Mouse (Mus musculus) heart, embryonic 16.5 days (tissue): ENCODE results near the gene Mpp3. TPM values are rescaled to one million over a fixed set of nuclear protein-coding genes. Genes with fewer than 3 reads are reported as not detected.

Source experiments
- ATAC-seq: fragments of 200-750 bp; cut with Nextera tagmentation; replicated peaks from 2 replicates; pipeline ENCODE4 v1.8.0; 2017; ENCODE audit warnings: moderate number of reproducible peaks; ENCODE audit not compliant: insufficient read depth, low FRiP score; ENCODE audit errors: extremely low read depth
- H3K27ac ChIP-seq: fragments of 300-500 bp; sonication (generic); 2 replicates; pipeline ENCODE4 v1.5.1; 2014; ENCODE audit warnings: mild to moderate bottlenecking, low read length, control low read depth, moderate library complexity
- H3K27me3 ChIP-seq: fragments of 300-500 bp; sonication (generic); 2 replicates; pipeline ENCODE4 v1.6.1; 2014; ENCODE audit warnings: low read length, mixed read lengths; ENCODE audit not compliant: control insufficient read depth, insufficient read depth
- H3K36me3 ChIP-seq: fragments of 300-500 bp; sonication (generic); 2 replicates; pipeline ENCODE4 v1.6.1; 2014; ENCODE audit not compliant: control insufficient read depth, insufficient read depth
- H3K4me1 ChIP-seq: fragments of 300-500 bp; sonication (generic); 2 replicates; pipeline ENCODE4 v1.6.1; 2014; ENCODE audit warnings: low read length, mixed read lengths; ENCODE audit not compliant: control insufficient read depth, insufficient read depth
- H3K4me2 ChIP-seq: fragments of 300-500 bp; sonication (generic); 2 replicates; pipeline ENCODE4 v1.6.1; 2014; ENCODE audit warnings: low read depth, mild to moderate bottlenecking, control low read depth, low read length
- H3K4me3 ChIP-seq: fragments of 300-500 bp; sonication (generic); 2 replicates; pipeline ENCODE4 v1.5.1; 2014; ENCODE audit warnings: mild to moderate bottlenecking, control low read depth, low read length
- H3K9ac ChIP-seq: fragments of 300-500 bp; sonication (generic); 2 replicates; pipeline ENCODE4 v1.6.1; 2014; ENCODE audit warnings: low read length, control low read depth
- H3K9me3 ChIP-seq: fragments of 300-500 bp; sonication (generic); replicated peaks from 2 replicates; pipeline ENCODE4 v1.6.1; 2016; ENCODE audit warnings: low read length; ENCODE audit not compliant: control insufficient read depth
- WGBS: fragments of 180-500 bp; shearing (Covaris S2); extraction: QIAGEN DNeasy Blood & Tissue Kit; methylation state at CpG from one replicate; pipeline ENCODE4 v1.1.7; 2014; 5-methylcytosine and 5-hydroxymethylcytosine counted together
- polyA plus RNA-seq: library from polyadenylated mRNA; unstranded; fragments of >200 nt; fragmentation: Nextera tagmentation; extraction: Ambion mirVana; gene quantifications from 2 replicates; pipeline ENCODE4 v1.2.1, GENCODE M21; 2015

The Mpp3 gene
- polyA plus RNA-seq, 1 experiment from 2014 or later = 4.2 TPM

GRCm38 (mm10) chr11:101982981-101983411, 45.3 kb downstream of the Mpp3 start:
- H3K4me2 ChIP-seq = peak overlapping the region; percentile 94
- WGBS = 25% methylated on average over 6 of the region's 6 CpGs
- H3K9ac ChIP-seq = peak overlapping the region; percentile 38
- ATAC-seq = no peak
- peaks cover 33% of the 10 kb centered on the region for H3K4me1 ChIP-seq
- H3K4me3 ChIP-seq = peak overlapping the region; percentile 76
- H3K27me3 ChIP-seq = no peaks in the 10 kb centered on the region
- H3K9me3 ChIP-seq = no peaks in the 10 kb centered on the region
- peaks cover 14% of the 10 kb centered on the region for H3K36me3 ChIP-seq
- peak overlapping the region; percentile 96 for H3K27ac ChIP-seq

GRCm38 (mm10) chr11:101981850-101982249, 46.4 kb downstream of the Mpp3 start:
- Histone ChIP-seq H3K9me3 (no peaks in the 10 kb centered on the region), H3K4me3 (no peak overlapping the region), H3K27ac (no peak overlapping the region; the same call in 1 of the 2 replicates), H3K4me1 (peaks cover 33% of the 10 kb centered on the region), H3K4me2 (peak overlapping the region; percentile 94), H3K9ac (no peak overlapping the region), H3K27me3 (no peaks in the 10 kb centered on the region), H3K36me3 (peaks cover 16% of the 10 kb centered on the region)
- ATAC-seq = no peak
- WGBS = 47% methylated on average over 12 of the region's 12 CpGs

- Histone ChIP-seq H3K27me3 (no peaks in the 10 kb centered on the region), H3K4me1 (peaks cover 27% of the 10 kb centered on the region), H3K9ac (no peak overlapping the region), H3K4me3 (no peak overlapping the region), H3K36me3 (peaks cover 23% of the 10 kb centered on the region), H3K9me3 (no peaks in the 10 kb centered on the region), H3K4me2 (no peak overlapping the region), H3K27ac (no peak overlapping the region)
- ATAC-seq = no peak
- 90% methylated on average over 9 of the region's 9 CpGs for WGBS
Measured at GRCm38 (mm10) chr11:101980603-101981157, 47.6 kb downstream of the Mpp3 start.

- no peak for ATAC-seq
- H3K27ac ChIP-seq = no peak overlapping the region
- no peak overlapping the region for H3K4me3 ChIP-seq
- H3K4me2 ChIP-seq = no peak overlapping the region
- peaks cover 24% of the 10 kb centered on the region for H3K4me1 ChIP-seq
- H3K36me3 ChIP-seq = peaks cover 26% of the 10 kb centered on the region
- 85% methylated on average over 5 of the region's 5 CpGs for WGBS
- no peaks in the 10 kb centered on the region for H3K27me3 ChIP-seq
- H3K9ac ChIP-seq = no peak overlapping the region
- no peaks in the 10 kb centered on the region for H3K9me3 ChIP-seq
Measured at GRCm38 (mm10) chr11:101979140-101979539, 49.1 kb downstream of the Mpp3 start.

- Histone ChIP-seq H3K4me1 (peaks cover 6% of the 10 kb centered on the region), H3K27ac (no peak overlapping the region), H3K27me3 (no peaks in the 10 kb centered on the region), H3K36me3 (peaks cover 32% of the 10 kb centered on the region), H3K4me2 (no peak overlapping the region), H3K4me3 (no peak overlapping the region), H3K9ac (no peak overlapping the region), H3K9me3 (no peaks in the 10 kb centered on the region)
- 94% methylated on average over 7 of the region's 7 CpGs for WGBS
- ATAC-seq = no peak
Measured at GRCm38 (mm10) chr11:101976949-101977348, 51.3 kb downstream of the Mpp3 start.

GRCm38 (mm10) chr11:101974923-101975322, 53.3 kb downstream of the Mpp3 start:
- H3K9me3 ChIP-seq = no peaks in the 10 kb centered on the region
- no peak overlapping the region for H3K4me3 ChIP-seq
- H3K36me3 ChIP-seq = peaks cover 25% of the 10 kb centered on the region
- no peak for ATAC-seq
- H3K27ac ChIP-seq = no peak overlapping the region
- H3K27me3 ChIP-seq = no peaks in the 10 kb centered on the region
- H3K4me1 ChIP-seq = peaks cover 4% of the 10 kb centered on the region; the same call in 1 of the 2 replicates
- 48% methylated on average over 9 of the region's 9 CpGs for WGBS
- no peak overlapping the region for H3K9ac ChIP-seq
- H3K4me2 ChIP-seq = no peak overlapping the region

- H3K4me3 ChIP-seq = no peak overlapping the region
- WGBS = 57% methylated on average over 6 of the region's 6 CpGs
- peaks cover 25% of the 10 kb centered on the region for H3K36me3 ChIP-seq
- H3K9ac ChIP-seq = no peak overlapping the region
- no peaks in the 10 kb centered on the region for H3K27me3 ChIP-seq
- peaks cover 4% of the 10 kb centered on the region; the same call in 1 of the 2 replicates for H3K4me1 ChIP-seq
- no peak overlapping the region for H3K27ac ChIP-seq
- no peak for ATAC-seq
- H3K4me2 ChIP-seq = no peak overlapping the region
- H3K9me3 ChIP-seq = no peaks in the 10 kb centered on the region
Measured at GRCm38 (mm10) chr11:101974181-101974580, 54.1 kb downstream of the Mpp3 start.

- no peak for ATAC-seq
- Histone ChIP-seq H3K9me3 (no peaks in the 10 kb centered on the region), H3K4me3 (no peak overlapping the region), H3K36me3 (peaks cover 20% of the 10 kb centered on the region), H3K27me3 (no peaks in the 10 kb centered on the region), H3K9ac (no peak overlapping the region), H3K4me2 (no peak overlapping the region), H3K4me1 (peaks cover 6% of the 10 kb centered on the region; the same call in 1 of the 2 replicates), H3K27ac (no peak overlapping the region)
- 84% methylated on average over 9 of the region's 9 CpGs for WGBS
Measured at GRCm38 (mm10) chr11:101973496-101973895, 54.8 kb downstream of the Mpp3 start.

GRCm38 (mm10) chr11:101972651-101973050, 55.6 kb downstream of the Mpp3 start:
- Histone ChIP-seq H3K36me3 (peaks cover 17% of the 10 kb centered on the region), H3K27ac (no peak overlapping the region), H3K4me2 (no peak overlapping the region), H3K9ac (no peak overlapping the region), H3K4me3 (no peak overlapping the region), H3K27me3 (no peaks in the 10 kb centered on the region), H3K9me3 (no peaks in the 10 kb centered on the region), H3K4me1 (peaks cover 8% of the 10 kb centered on the region; the same call in 1 of the 2 replicates)
- ATAC-seq = no peak
- WGBS = 90% methylated on average over 5 of the region's 5 CpGs
